Mouse (Mus musculus) megakaryocyte, embryonic 14.5 days (primary cell): ENCODE data around the gene Wbp11.

Source experiments
- FLI1 ChIP-seq: IDR thresholded peaks from 2 replicates; pipeline ENCODE4 v1.6.1; 2012; ENCODE audit warnings: low read length, inconsistent platforms, mixed read lengths
- GATA1 ChIP-seq: IDR thresholded peaks from 3 replicates; pipeline ENCODE4 v1.6.1; 2012; ENCODE audit warnings: mixed read lengths, low read length, inconsistent platforms, borderline replicate concordance

DNA sequence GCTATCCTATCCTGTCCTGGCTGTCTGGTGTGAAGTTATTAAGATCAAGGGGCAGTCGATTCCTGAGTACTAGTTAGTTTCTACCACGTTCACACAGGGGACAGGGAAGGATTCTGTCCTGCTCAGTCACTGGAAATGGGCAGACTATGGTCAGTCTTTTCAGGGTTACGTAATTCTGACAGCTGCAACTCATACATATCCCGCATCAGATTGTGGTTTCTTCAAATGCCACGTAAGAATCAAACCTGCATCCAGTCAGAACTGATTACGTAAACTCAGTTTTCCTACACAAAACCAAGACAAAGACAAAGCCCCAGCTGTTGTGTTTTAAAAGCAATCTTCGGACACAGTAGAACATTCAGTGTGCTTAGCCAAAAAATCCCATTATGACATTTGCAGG lies 12.7 kb downstream of the Wbp11 start:
- TF ChIP-seq GATA1: no peak
- no peak for TF ChIP-seq FLI1
